Mouse (Mus musculus) MEL (cell line): ENCODE data around the gene Pcbp2. TPM values are rescaled to one million over a fixed set of nuclear protein-coding genes. Genes with fewer than 3 reads are reported as not detected.

Source experiments
- DNase-seq: peaks from one replicate; pipeline ENCODE4 v3.0.0; 2011; ENCODE audit warnings: low read depth, low spot score
- H3K27ac ChIP-seq: 2 replicates; pipeline ENCODE4 v1.5.1; 2012; ENCODE audit warnings: low read depth, mild to moderate bottlenecking, control low read depth, low read length, moderate library complexity; ENCODE audit not compliant: control insufficient read depth
- H3K27me3 ChIP-seq, 2 experiments: fragments of 150-350 bp in 1 of 2; sonication (generic) in 1 of 2; 2 replicates each; pipeline ENCODE4 v1.6.1; 2012; ENCODE audit warnings: low read length in 2 of 2, mild to moderate bottlenecking in 2 of 2, improper control_type of control experiment in 1 of 2, moderate library complexity in 1 of 2; ENCODE audit not compliant: insufficient read depth in 2 of 2, control insufficient read depth in 1 of 2
- H3K36me3 ChIP-seq, 2 experiments: 2 replicates each; pipeline ENCODE4 v1.6.1; 2012 to 2014; ENCODE audit warnings: low read length in 2 of 2, improper control_type of control experiment in 1 of 2, inconsistent platforms in 1 of 2, mild to moderate bottlenecking in 1 of 2; ENCODE audit not compliant: insufficient read depth in 2 of 2, control insufficient read depth in 1 of 2
- H3K4me1 ChIP-seq, 2 experiments: fragments of 150-350 bp in 1 of 2; sonication (generic) in 1 of 2; 2 replicates each; pipeline ENCODE4 v1.6.1; 2012; ENCODE audit warnings: low read length in 2 of 2, improper control_type of control experiment in 1 of 2, mild to moderate bottlenecking in 1 of 2; ENCODE audit not compliant: insufficient read depth in 2 of 2, control insufficient read depth in 1 of 2
- H3K4me3 ChIP-seq, 2 experiments: fragments of 150-350 bp in 1 of 2; sonication (generic) in 1 of 2; 2 replicates each; pipeline ENCODE4 v1.5.1; 2012; ENCODE audit warnings: low read depth in 2 of 2, low read length in 2 of 2, mild to moderate bottlenecking in 2 of 2, moderate library complexity in 2 of 2, control low read depth in 1 of 2, improper control_type of control experiment in 1 of 2; ENCODE audit not compliant: control insufficient read depth in 1 of 2, insufficient read depth in 1 of 2
- H3K79me2 ChIP-seq: 2 replicates; pipeline ENCODE4 v1.6.1; 2012; ENCODE audit warnings: mild to moderate bottlenecking, low read length, moderate library complexity; ENCODE audit not compliant: control insufficient read depth, poor library complexity, insufficient read depth
- H3K9ac ChIP-seq: 2 replicates; pipeline ENCODE4 v1.6.1; 2012; ENCODE audit warnings: low read depth, mild to moderate bottlenecking, control low read depth, low read length, moderate library complexity; ENCODE audit not compliant: control insufficient read depth, poor library complexity, severe bottlenecking
- H3K9me3 ChIP-seq: fragments of 150-350 bp; sonication (generic); replicated peaks from 2 replicates; pipeline ENCODE4 v1.6.1; 2012; ENCODE audit warnings: mild to moderate bottlenecking, low read length, improper control_type of control experiment, moderate library complexity; ENCODE audit not compliant: insufficient read depth
- BHLHE40 ChIP-seq: IDR thresholded peaks from 2 replicates; pipeline ENCODE4 v1.6.1; 2012; ENCODE audit warnings: low read depth, mild to moderate bottlenecking, inconsistent platforms, low read length, improper control_type of control experiment, borderline replicate concordance
- CHD1 ChIP-seq: IDR thresholded peaks from 2 replicates; pipeline ENCODE4 v1.6.1; 2012; ENCODE audit warnings: low read depth, mild to moderate bottlenecking, inconsistent platforms, low read length, improper control_type of control experiment
- CHD2 ChIP-seq: IDR thresholded peaks from 2 replicates; pipeline ENCODE4 v1.6.1; 2011; ENCODE audit warnings: low read length, improper control_type of control experiment
- CTCF ChIP-seq, 3 experiments: IDR thresholded peaks in 2 of 3; conservative IDR thresholded peaks in 1 of 3; 2 replicates each; pipeline ENCODE4 v1.5.1; 2011 to 2012; ENCODE audit warnings: low read length in 3 of 3, low read depth in 2 of 3, mild to moderate bottlenecking in 2 of 3, improper control_type of control experiment in 1 of 3, inconsistent platforms in 1 of 3, mixed read lengths in 1 of 3, moderate library complexity in 1 of 3; ENCODE audit not compliant: control insufficient read depth in 1 of 3, insufficient read depth in 1 of 3, poor library complexity in 1 of 3, severe bottlenecking in 1 of 3
- E2F4 ChIP-seq: IDR thresholded peaks from 2 replicates; pipeline ENCODE4 v1.6.1; 2011; ENCODE audit warnings: low read depth, low read length, improper control_type of control experiment, borderline replicate concordance
- ELF1 ChIP-seq: IDR thresholded peaks from 2 replicates; pipeline ENCODE4 v1.6.1; 2014; ENCODE audit warnings: low read depth, mild to moderate bottlenecking, inconsistent platforms, low read length, improper control_type of control experiment, moderate library complexity
- EP300 ChIP-seq, 2 experiments: IDR thresholded peaks; 2 replicates each; pipeline ENCODE4 v1.6.1; 2011; ENCODE audit warnings: improper control_type of control experiment in 2 of 2, low read length in 2 of 2, low read depth in 1 of 2, mild to moderate bottlenecking in 1 of 2
- ETS1 ChIP-seq: IDR thresholded peaks from 2 replicates; pipeline ENCODE4 v1.6.1; 2012; ENCODE audit warnings: low read depth, mild to moderate bottlenecking, inconsistent platforms, low read length, improper control_type of control experiment, moderate library complexity
- GABPA ChIP-seq: IDR thresholded peaks from 2 replicates; pipeline ENCODE4 v1.6.1; 2012; ENCODE audit warnings: low read depth, mild to moderate bottlenecking, inconsistent platforms, low read length, improper control_type of control experiment, moderate library complexity
- GATA1 ChIP-seq: IDR thresholded peaks from 2 replicates; pipeline ENCODE4 v1.6.1; 2011; ENCODE audit warnings: low read depth, low read length, improper control_type of control experiment
- JUND ChIP-seq: IDR thresholded peaks from 2 replicates; pipeline ENCODE4 v1.6.1; 2011; ENCODE audit warnings: low read depth, mild to moderate bottlenecking, improper control_type of control experiment, low read length
- KAT2A ChIP-seq: conservative IDR thresholded peaks from 2 replicates; pipeline ENCODE4 v1.6.1; 2012; ENCODE audit warnings: low read depth, low read length, improper control_type of control experiment, inconsistent platforms
- MAFK ChIP-seq: IDR thresholded peaks from 2 replicates; pipeline ENCODE4 v1.6.1; 2011; ENCODE audit warnings: low read depth, mild to moderate bottlenecking, low read length, improper control_type of control experiment, borderline replicate concordance
- MAX ChIP-seq: IDR thresholded peaks from 2 replicates; pipeline ENCODE4 v1.6.1; 2011; ENCODE audit warnings: low read length, improper control_type of control experiment
- MAZ ChIP-seq: IDR thresholded peaks from 2 replicates; pipeline ENCODE4 v1.6.1; 2012; ENCODE audit warnings: low read depth, mild to moderate bottlenecking, inconsistent platforms, low read length, improper control_type of control experiment
- MEF2A ChIP-seq: IDR thresholded peaks from 2 replicates; pipeline ENCODE4 v1.6.1; 2014; ENCODE audit warnings: low read depth, mild to moderate bottlenecking, inconsistent platforms, low read length, improper control_type of control experiment; ENCODE audit not compliant: poor library complexity, insufficient replicate concordance, severe bottlenecking; ENCODE audit errors: extremely low read depth
- NELFE ChIP-seq: IDR thresholded peaks from 2 replicates; pipeline ENCODE4 v1.6.1; 2011; ENCODE audit warnings: low read depth, low read length, improper control_type of control experiment
- POLR2AphosphoS2 ChIP-seq: IDR thresholded peaks from 2 replicates; pipeline ENCODE4 v1.6.1; 2011; ENCODE audit warnings: low read length, improper control_type of control experiment
- POLR2AphosphoS5 ChIP-seq: IDR thresholded peaks from 2 replicates; pipeline ENCODE4 v1.6.1; 2012; ENCODE audit warnings: low read depth, borderline replicate concordance, mild to moderate bottlenecking, inconsistent platforms, low read length, moderate library complexity, mixed read lengths
- RAD21 ChIP-seq: IDR thresholded peaks from 2 replicates; pipeline ENCODE4 v1.6.1; 2011; ENCODE audit warnings: mild to moderate bottlenecking, low read depth, low read length, improper control_type of control experiment
- RCOR1 ChIP-seq: IDR thresholded peaks from 2 replicates; pipeline ENCODE4 v1.6.1; 2012; ENCODE audit warnings: low read depth, mild to moderate bottlenecking, inconsistent platforms, low read length, improper control_type of control experiment
- SIN3A ChIP-seq: IDR thresholded peaks from 2 replicates; pipeline ENCODE4 v1.6.1; 2012; ENCODE audit warnings: low read length, improper control_type of control experiment, inconsistent platforms
- SMC3 ChIP-seq: IDR thresholded peaks from 2 replicates; pipeline ENCODE4 v1.6.1; 2011; ENCODE audit warnings: low read depth, low read length, improper control_type of control experiment
- TAL1 ChIP-seq: IDR thresholded peaks from 2 replicates; pipeline ENCODE4 v1.6.1; 2012; ENCODE audit warnings: mild to moderate bottlenecking, inconsistent platforms, low read length, moderate library complexity, mixed read lengths
- TCF12 ChIP-seq: IDR thresholded peaks from 2 replicates; pipeline ENCODE4 v1.6.1; 2014; ENCODE audit warnings: low read depth, mild to moderate bottlenecking, inconsistent platforms, low read length, improper control_type of control experiment, moderate library complexity
- UBTF ChIP-seq: IDR thresholded peaks from 2 replicates; pipeline ENCODE4 v1.6.1; 2012; ENCODE audit warnings: low read depth, mild to moderate bottlenecking, inconsistent platforms, low read length, improper control_type of control experiment, moderate library complexity, borderline replicate concordance; ENCODE audit not compliant: insufficient read depth
- USF1 ChIP-seq: IDR thresholded peaks from 2 replicates; pipeline ENCODE4 v1.6.1; 2014; ENCODE audit warnings: low read depth, mild to moderate bottlenecking, inconsistent platforms, low read length, improper control_type of control experiment, moderate library complexity
- USF2 ChIP-seq, 2 experiments: IDR thresholded peaks; 2 replicates each; pipeline ENCODE4 v1.6.1; 2011 to 2012; ENCODE audit warnings: improper control_type of control experiment in 2 of 2, low read length in 2 of 2, borderline replicate concordance in 1 of 2, inconsistent platforms in 1 of 2, low read depth in 1 of 2, mild to moderate bottlenecking in 1 of 2; ENCODE audit not compliant: insufficient read depth in 1 of 2
- ZC3H11A ChIP-seq: IDR thresholded peaks from 2 replicates; pipeline ENCODE4 v1.6.1; 2012; ENCODE audit warnings: low read depth, mild to moderate bottlenecking, inconsistent platforms, low read length, improper control_type of control experiment
- ZKSCAN1 ChIP-seq: IDR thresholded peaks from 2 replicates; pipeline ENCODE4 v1.6.1; 2012; ENCODE audit warnings: low read depth, mild to moderate bottlenecking, inconsistent platforms, low read length, improper control_type of control experiment, moderate library complexity
- ZNF384 ChIP-seq: IDR thresholded peaks from 2 replicates; pipeline ENCODE4 v1.6.1; 2012; ENCODE audit warnings: low read depth, mild to moderate bottlenecking, inconsistent platforms, low read length, improper control_type of control experiment
- polyA plus RNA-seq, 2 experiments: library from polyadenylated mRNA; stranded (reverse) in 1 of 2; unstranded in 1 of 2; fragments of >175 nt in 1 of 2; fragments of >200 nt in 1 of 2; gene quantifications; 2 replicates each; pipeline versions ENCODE4 v1.2.1 to v1.2.4; 2012; ENCODE audit warnings: low replicate concordance in 2 of 2, low read depth in 1 of 2; ENCODE audit not compliant: insufficient read length in 2 of 2, insufficient read depth in 1 of 2, missing spikeins in 1 of 2
- total RNA-seq: library from RNA; depleted of rRNA; stranded (reverse); fragments of 300-350 nt; gene quantifications from 2 replicates; pipeline ENCODE4 v1.2.3, GENCODE M21; 2012

The Pcbp2 gene
- total and polyA plus RNA-seq, 3 experiments, result 359 to 2,091 (median 977) TPM

- Histone ChIP-seq H3K4me3 (no peak overlapping the region), H3K36me3 (peaks cover 45 to 70% of the 10 kb centered on the region in 2 experiments), H3K27ac (no peak overlapping the region), H3K27me3 (no peaks in the 10 kb centered on the region), H3K4me1 (peaks cover 7 to 23% of the 10 kb centered on the region in 2 experiments; a peak in 3 of 4 replicates), H3K9ac (no peak overlapping the region), H3K79me2 (peaks cover 10% of the 10 kb centered on the region; the same call in 1 of the 2 replicates), H3K9me3 (no peaks in the 10 kb centered on the region)
- TF ChIP-seq ZC3H11A, result no peak
- DNase-seq, result no peak
These were observed 28.0 kb downstream of the Pcbp2 start for GRCm38 (mm10) chr15:102498322-102498721.

DNA sequence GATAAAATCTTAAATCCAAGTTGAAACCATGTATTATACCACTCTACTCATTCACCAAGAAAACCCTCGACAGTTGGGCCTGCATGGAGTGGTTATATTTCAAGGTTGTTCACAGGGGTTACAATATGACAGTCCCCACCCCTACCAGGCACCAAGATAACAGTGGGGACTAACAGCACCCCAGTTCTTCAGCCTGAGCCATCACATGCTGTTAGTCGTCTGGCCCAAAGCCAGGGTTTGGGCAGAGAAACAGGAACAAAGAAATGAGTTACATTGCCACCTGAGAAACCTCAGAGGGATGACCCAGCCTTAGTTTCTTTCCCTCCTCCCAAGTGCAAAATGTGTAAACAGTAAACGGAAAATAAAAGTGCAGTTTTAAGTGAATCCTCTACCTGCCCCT is 29.0 kb downstream of the Pcbp2 start:
- H3K4me1 ChIP-seq, result peaks cover 7 to 23% of the 10 kb centered on the region in 2 experiments; a peak in 3 of 4 replicates
- H3K36me3 ChIP-seq, result peaks cover 43 to 61% of the 10 kb centered on the region in 2 experiments
- no peaks in the 10 kb centered on the region for H3K9me3 ChIP-seq
- H3K9ac ChIP-seq, result no peak overlapping the region
- peaks cover 5% of the 10 kb centered on the region; the same call in 1 of the 2 replicates for H3K79me2 ChIP-seq
- H3K27me3 ChIP-seq, result no peaks in the 10 kb centered on the region
- no peak overlapping the region for H3K4me3 ChIP-seq
- DNase-seq, result peak; percentile 96
- H3K27ac ChIP-seq, result peak overlapping the region; percentile 45
- TF ChIP-seq EP300 (IDR thresholded peaks at IDR 0.05; ENCODE audit: low read depth in 1 of 2, low read length in 2 of 2) (peak; percentile 41 to 70), MAX (peak; percentile 80), MAFK (no peak), USF2 (IDR thresholded peaks at IDR 0.05; ENCODE audit: borderline replicate concordance in 1 of 2, insufficient read depth in 1 of 2, low read depth in 1 of 2, low read length in 2 of 2) (no peak), JUND (no peak), SMC3 (0 out of 2 replicates have a peak, but pooled peaks have one; percentile 9), ZKSCAN1 (no peak), MAZ (peak; percentile 77), E2F4 (no peak), SIN3A (peak; percentile 93), TAL1 (no peak), CHD1 (no peak), ETS1 (peak; percentile 84), BHLHE40 (no peak), CTCF (IDR thresholded peaks at IDR 0.05 in 2 of 3, conservative IDR thresholded peaks at IDR 0.05 in 1 of 3; ENCODE audit: control insufficient read depth in 1 of 3, insufficient read depth in 1 of 3, low read depth in 2 of 3, low read length in 3 of 3, poor library complexity in 1 of 3, severe bottlenecking in 1 of 3) (no peak), RCOR1 (peak; percentile 68), USF1 (peak; percentile 80), GATA1 (peak; percentile 66), RAD21 (no peak), POLR2AphosphoS5 (no peak), NELFE (no peak), TCF12 (0 out of 2 replicates have a peak, but pooled peaks have one; percentile 39), CHD2 (no peak), KAT2A (no peak), MEF2A (0 out of 2 replicates have a peak, but pooled peaks have one; percentile 19), UBTF (no peak), ZNF384 (peak; percentile 17; the same call in 1 of the 2 replicates), ELF1 (0 out of 2 replicates have a peak, but pooled peaks have one; percentile 15), ZC3H11A (no peak), POLR2AphosphoS2 (peak; percentile 69; the same call in 1 of the 2 replicates), GABPA (no peak)
